Mouse (Mus musculus): ENCODE data around the gene Ctdspl. TPM values are rescaled to one million over a fixed set of nuclear protein-coding genes. Genes with fewer than 3 reads are reported as not detected.

Ctdspl gene
- polyA plus RNA-seq, 1 experiment: 4.9 TPM

DNA sequence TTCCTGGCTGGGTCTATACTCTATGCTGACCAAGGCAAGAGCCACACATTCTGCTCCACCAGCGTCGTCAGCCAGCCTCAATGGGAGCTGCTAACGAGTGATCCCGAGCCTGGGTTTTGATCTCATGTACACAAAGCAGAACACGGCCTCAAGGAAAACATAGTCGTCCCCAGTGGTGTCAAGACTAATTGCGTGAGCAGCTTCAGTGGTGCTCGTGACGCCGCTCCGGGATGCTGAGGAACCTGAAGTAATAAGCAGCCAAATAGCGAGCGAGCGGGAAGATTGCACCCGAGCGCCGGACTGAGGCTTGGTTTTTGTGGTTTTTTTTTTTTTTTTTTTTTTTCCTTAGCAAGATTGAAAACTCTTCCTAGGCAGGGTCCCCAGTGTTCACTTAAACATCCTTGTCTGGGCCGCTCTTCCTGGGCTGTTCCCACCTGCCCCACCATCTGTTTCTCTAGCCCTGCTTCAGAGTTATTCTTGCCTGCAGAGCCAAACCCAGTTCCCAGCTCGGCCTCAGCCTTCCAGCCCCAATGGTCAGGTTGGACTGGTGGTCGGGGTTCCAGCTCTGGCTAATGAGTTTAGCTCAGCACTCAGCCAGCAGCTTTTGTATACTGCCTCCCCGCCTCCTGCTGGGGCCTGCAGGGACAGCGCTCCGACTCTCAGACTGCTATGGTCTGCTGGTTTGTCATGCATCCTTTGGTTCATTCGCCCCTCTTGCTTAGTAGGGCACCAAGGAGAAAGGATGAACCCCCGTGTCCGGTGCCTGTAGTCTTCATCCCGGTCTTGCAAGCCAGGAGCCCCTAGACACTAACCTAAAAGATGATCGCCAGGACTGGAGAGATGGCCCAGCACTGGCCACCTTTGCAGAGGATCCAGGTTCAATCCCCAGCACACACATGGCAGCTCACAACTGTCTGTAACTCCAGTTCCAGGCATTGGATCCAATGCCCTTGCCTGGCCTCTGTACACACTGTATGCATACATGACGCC, 108.7 kb downstream of the Ctdspl start:
- no peaks in the 10 kb centered on the region for H3K79me2 ChIP-seq (ENCODE audit: control insufficient read depth, insufficient read depth)
- TF ChIP-seq POLR2AphosphoS2 (IDR thresholded peaks at IDR 0.05; ENCODE audit: insufficient read length, low read depth): no peak
- TF ChIP-seq MAX (IDR thresholded peaks at IDR 0.05; ENCODE audit: low read depth): no peak
- no peak for TF ChIP-seq TCF12 (IDR thresholded peaks at IDR 0.05; ENCODE audit: insufficient read depth, poor library complexity, severe bottlenecking)
- no peak for TF ChIP-seq CEBPB (IDR thresholded peaks at IDR 0.05; ENCODE audit: insufficient read depth, poor library complexity, severe bottlenecking)
- no peak for TF ChIP-seq SRF (IDR thresholded peaks at IDR 0.05; ENCODE audit: control insufficient read depth, insufficient read length, low read depth)
- no peak for TF ChIP-seq POLR2A (IDR thresholded peaks at IDR 0.05; ENCODE audit: insufficient read length, low read depth)
- TF ChIP-seq TCF3 (IDR thresholded peaks at IDR 0.05; ENCODE audit: insufficient read length, low read depth): no peak
- no peak for TF ChIP-seq MYOD1 (IDR thresholded peaks at IDR 0.05; ENCODE audit: control insufficient read depth in 1 of 3, insufficient read length in 2 of 3, low read depth in 2 of 3)
- TF ChIP-seq MYOG (IDR thresholded peaks at IDR 0.05; ENCODE audit: control insufficient read depth in 1 of 3, insufficient read depth in 1 of 3, insufficient read length in 2 of 3, low read depth in 2 of 3): no peak
- no peaks in the 10 kb centered on the region for H3K36me3 ChIP-seq (ENCODE audit: control insufficient read depth, insufficient read depth)
- no peak overlapping the region for H3K4me3 ChIP-seq
- H3K27me3 ChIP-seq (ENCODE audit: control insufficient read depth, insufficient read depth, insufficient read length): no peaks in the 10 kb centered on the region
- H3K4me2 ChIP-seq (ENCODE audit: low read depth): peak overlapping the region; percentile 39
- H3ac ChIP-seq (ENCODE audit: control insufficient read depth, insufficient read length): no peak overlapping the region

DNA sequence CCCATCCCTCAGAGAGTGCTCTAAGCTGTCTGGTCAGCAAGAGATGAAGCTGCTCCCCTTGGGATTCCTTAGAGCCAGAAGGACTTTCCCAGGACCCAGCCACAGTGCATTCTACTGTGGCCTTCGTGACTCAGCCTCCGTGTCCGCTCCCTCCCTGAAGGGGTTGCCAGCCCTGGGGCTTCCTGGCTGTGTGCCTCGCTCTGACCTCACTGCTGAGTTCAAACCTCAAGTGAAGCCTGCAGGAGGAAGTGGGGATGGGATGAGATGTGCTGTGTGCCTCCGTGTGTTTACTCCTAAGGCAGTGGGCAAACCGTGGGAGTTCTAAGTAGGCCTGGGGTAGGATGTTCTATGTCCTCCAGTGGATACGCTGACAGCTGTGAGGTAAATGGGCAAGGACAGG, 109.6 kb downstream of the Ctdspl start:
- H3K4me3 ChIP-seq: no peak overlapping the region
- H3K4me2 ChIP-seq (ENCODE audit: low read depth): peak overlapping the region; percentile 40
- no peaks in the 10 kb centered on the region for H3K27me3 ChIP-seq (ENCODE audit: control insufficient read depth, insufficient read depth, insufficient read length)
- TF ChIP-seq CEBPB (IDR thresholded peaks at IDR 0.05; ENCODE audit: insufficient read depth, poor library complexity, severe bottlenecking) (no peak), SRF (IDR thresholded peaks at IDR 0.05; ENCODE audit: control insufficient read depth, insufficient read length, low read depth) (no peak), TCF3 (IDR thresholded peaks at IDR 0.05; ENCODE audit: insufficient read length, low read depth) (no peak), MYOD1 (IDR thresholded peaks at IDR 0.05; ENCODE audit: control insufficient read depth in 1 of 3, insufficient read length in 2 of 3, low read depth in 2 of 3) (peak in 1 of 3 experiments; percentile 8), POLR2A (IDR thresholded peaks at IDR 0.05; ENCODE audit: insufficient read length, low read depth) (no peak)
- H3K36me3 ChIP-seq (ENCODE audit: control insufficient read depth, insufficient read depth): no peaks in the 10 kb centered on the region
- no peaks in the 10 kb centered on the region for H3K79me2 ChIP-seq (ENCODE audit: control insufficient read depth, insufficient read depth)
- no peak overlapping the region for H3ac ChIP-seq (ENCODE audit: control insufficient read depth, insufficient read length)

DNA sequence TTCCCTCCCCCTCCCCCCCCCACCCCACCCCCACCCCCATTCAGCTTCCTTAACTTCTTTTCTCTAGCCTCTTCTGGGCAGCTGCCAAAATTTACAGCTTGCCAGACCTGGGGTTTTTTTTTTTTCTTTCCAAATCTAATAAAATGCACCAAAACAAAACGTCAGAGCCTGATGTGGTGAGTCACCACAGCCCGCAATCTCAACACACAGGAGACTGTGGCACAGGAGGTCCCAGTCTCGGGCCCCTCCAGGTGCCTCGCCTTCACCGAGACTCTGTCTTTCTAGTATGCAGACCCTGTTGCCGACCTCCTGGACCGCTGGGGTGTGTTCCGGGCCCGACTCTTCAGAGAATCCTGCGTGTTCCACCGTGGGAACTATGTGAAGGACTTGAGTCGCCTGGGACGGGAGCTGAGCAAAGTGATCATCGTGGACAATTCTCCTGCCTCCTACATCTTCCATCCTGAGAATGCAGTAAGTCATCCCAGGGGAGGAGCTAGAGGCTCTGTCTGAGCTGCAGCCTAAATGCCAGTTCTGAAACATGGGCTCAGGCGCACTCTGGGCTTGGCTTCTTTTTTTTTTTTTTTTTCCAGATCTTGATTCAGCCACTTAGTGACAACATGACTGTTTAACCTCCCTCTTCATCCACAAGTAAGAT, 111.0 kb downstream of the Ctdspl start:
- Histone ChIP-seq H3K27me3 (ENCODE audit: control insufficient read depth, insufficient read depth, insufficient read length) (no peaks in the 10 kb centered on the region), H3K4me2 (ENCODE audit: low read depth) (peak overlapping the region; percentile 56), H3K36me3 (ENCODE audit: control insufficient read depth, insufficient read depth) (no peaks in the 10 kb centered on the region), H3K4me3 (no peak overlapping the region), H3ac (ENCODE audit: control insufficient read depth, insufficient read length) (no peak overlapping the region), H3K79me2 (ENCODE audit: control insufficient read depth, insufficient read depth) (no peaks in the 10 kb centered on the region)
- no peak for TF ChIP-seq MYOG (IDR thresholded peaks at IDR 0.05; ENCODE audit: control insufficient read depth in 1 of 3, insufficient read depth in 1 of 3, insufficient read length in 2 of 3, low read depth in 2 of 3)
- TF ChIP-seq CEBPB (IDR thresholded peaks at IDR 0.05; ENCODE audit: insufficient read depth, poor library complexity, severe bottlenecking): no peak
- TF ChIP-seq E2F4 (IDR thresholded peaks at IDR 0.05; ENCODE audit: insufficient read depth): no peak
- TF ChIP-seq TCF12 (IDR thresholded peaks at IDR 0.05; ENCODE audit: insufficient read depth, poor library complexity, severe bottlenecking): no peak
- TF ChIP-seq USF1 (IDR thresholded peaks at IDR 0.05; ENCODE audit: low read depth): no peak
- TF ChIP-seq TCF3 (IDR thresholded peaks at IDR 0.05; ENCODE audit: insufficient read length, low read depth): no peak
- TF ChIP-seq SRF (IDR thresholded peaks at IDR 0.05; ENCODE audit: control insufficient read depth, insufficient read length, low read depth): no peak
- TF ChIP-seq REST (IDR thresholded peaks at IDR 0.05; ENCODE audit: insufficient read depth, insufficient read length): no peak
- TF ChIP-seq MYOD1 (IDR thresholded peaks at IDR 0.05; ENCODE audit: control insufficient read depth in 1 of 3, insufficient read length in 2 of 3, low read depth in 2 of 3): no peak
- TF ChIP-seq POLR2A (IDR thresholded peaks at IDR 0.05; ENCODE audit: insufficient read length, low read depth): no peak
- no peak for TF ChIP-seq POLR2AphosphoS2 (IDR thresholded peaks at IDR 0.05; ENCODE audit: insufficient read length, low read depth)
- TF ChIP-seq MAX (IDR thresholded peaks at IDR 0.05; ENCODE audit: low read depth): no peak

DNA sequence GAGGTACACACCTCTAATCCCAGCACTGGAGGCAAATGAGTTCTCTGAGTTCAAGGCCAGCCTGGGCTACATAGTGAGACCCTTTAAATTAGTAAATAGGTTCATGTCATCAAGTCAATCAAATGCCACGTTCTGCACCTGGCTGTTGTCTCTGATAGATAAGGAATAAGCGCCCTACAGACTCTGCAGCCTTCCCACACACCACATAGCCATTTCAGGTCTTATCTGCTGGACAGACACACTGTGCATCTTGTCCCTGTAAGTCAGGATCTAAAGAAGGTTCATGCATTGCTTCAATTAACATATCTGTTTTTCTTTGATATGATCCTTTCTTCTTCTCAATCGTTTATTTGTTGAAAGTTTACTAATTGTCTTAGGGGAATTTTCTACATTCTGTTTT, 112.3 kb downstream of the Ctdspl start:
- no peaks in the 10 kb centered on the region for H3K27me3 ChIP-seq (ENCODE audit: control insufficient read depth, insufficient read depth, insufficient read length)
- no peak overlapping the region for H3K4me3 ChIP-seq
- no peak overlapping the region for H3ac ChIP-seq (ENCODE audit: control insufficient read depth, insufficient read length)
- TF ChIP-seq TCF12 (IDR thresholded peaks at IDR 0.05; ENCODE audit: insufficient read depth, poor library complexity, severe bottlenecking) (no peak), TCF3 (IDR thresholded peaks at IDR 0.05; ENCODE audit: insufficient read length, low read depth) (no peak), MYOD1 (IDR thresholded peaks at IDR 0.05; ENCODE audit: control insufficient read depth in 1 of 3, insufficient read length in 2 of 3, low read depth in 2 of 3) (no peak), CEBPB (IDR thresholded peaks at IDR 0.05; ENCODE audit: insufficient read depth, poor library complexity, severe bottlenecking) (no peak), MAX (IDR thresholded peaks at IDR 0.05; ENCODE audit: low read depth) (no peak), USF1 (IDR thresholded peaks at IDR 0.05; ENCODE audit: low read depth) (no peak), MYOG (IDR thresholded peaks at IDR 0.05; ENCODE audit: control insufficient read depth in 1 of 3, insufficient read depth in 1 of 3, insufficient read length in 2 of 3, low read depth in 2 of 3) (no peak), POLR2A (IDR thresholded peaks at IDR 0.05; ENCODE audit: insufficient read length, low read depth) (no peak), REST (IDR thresholded peaks at IDR 0.05; ENCODE audit: insufficient read depth, insufficient read length) (no peak), POLR2AphosphoS2 (IDR thresholded peaks at IDR 0.05; ENCODE audit: insufficient read length, low read depth) (no peak), E2F4 (IDR thresholded peaks at IDR 0.05; ENCODE audit: insufficient read depth) (no peak), SRF (IDR thresholded peaks at IDR 0.05; ENCODE audit: control insufficient read depth, insufficient read length, low read depth) (no peak)
- no peaks in the 10 kb centered on the region for H3K79me2 ChIP-seq (ENCODE audit: control insufficient read depth, insufficient read depth)
- no peak overlapping the region for H3K4me2 ChIP-seq (ENCODE audit: low read depth)
- H3K36me3 ChIP-seq (ENCODE audit: control insufficient read depth, insufficient read depth): no peaks in the 10 kb centered on the region

Measured in myocyte (in vitro differentiated cells).